Mouse (Mus musculus): ENCODE results near the gene Mrpl10. TPM values are rescaled to one million over a fixed set of nuclear protein-coding genes. Genes with fewer than 3 reads are reported as not detected.

Mrpl10 gene
- polyA plus RNA-seq, 1 experiment from 2014 or later = 71.9 TPM

DNA sequence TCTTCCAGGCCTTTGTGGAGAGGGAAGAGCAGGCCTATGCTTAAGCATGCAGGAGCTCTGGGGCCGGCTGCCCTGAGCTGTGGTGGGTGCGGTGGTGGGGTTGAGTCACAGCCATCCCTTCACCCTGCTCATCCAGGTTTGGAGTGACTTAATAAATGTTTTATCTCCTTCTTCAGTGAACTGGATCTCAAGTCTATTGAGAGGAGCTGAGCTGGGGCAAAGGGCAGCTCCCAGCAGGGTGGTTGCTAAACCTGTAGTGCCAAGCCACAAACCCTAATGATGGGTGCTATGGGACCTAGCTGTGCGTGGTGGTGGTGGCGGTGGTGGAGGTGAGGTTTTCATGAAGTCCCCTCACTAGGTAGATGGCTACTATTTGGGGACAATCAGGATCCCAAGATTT is 7.6 kb upstream of the Mrpl10 start:
- no peak overlapping the region for H3K9ac ChIP-seq (ENCODE audit: low read depth, low read length)
- H3K36me3 ChIP-seq (ENCODE audit: insufficient read depth, low read length) = 0 out of 2 replicates have a peak, but pooled peaks cover 4% of the 10 kb centered on the region
- no peak overlapping the region for H3K4me2 ChIP-seq (ENCODE audit: low read length)
- H3K4me1 ChIP-seq (replicated peaks; ENCODE audit: insufficient read depth, low read length) = peaks cover 9% of the 10 kb centered on the region; the same call in 1 of the 2 replicates
- 86% methylated on average over 4 of the region's 4 CpGs for WGBS
- TF ChIP-seq CTCF (IDR thresholded peaks at IDR 0.05; ENCODE audit: low read depth) = no peak
- H3K27me3 ChIP-seq (ENCODE audit: insufficient read depth, low read length) = no peaks in the 10 kb centered on the region
- ATAC-seq (replicated peaks; ENCODE audit: low FRiP score, low read depth) = no peak
- no peak overlapping the region for H3K4me3 ChIP-seq (replicated peaks; ENCODE audit: low read depth, low read length)
- no peak overlapping the region for H3K27ac ChIP-seq
- DNase-seq (ENCODE audit: low spot score) = no peak
- H3K9me3 ChIP-seq (replicated peaks; ENCODE audit: low read length) = no peaks in the 10 kb centered on the region

DNA sequence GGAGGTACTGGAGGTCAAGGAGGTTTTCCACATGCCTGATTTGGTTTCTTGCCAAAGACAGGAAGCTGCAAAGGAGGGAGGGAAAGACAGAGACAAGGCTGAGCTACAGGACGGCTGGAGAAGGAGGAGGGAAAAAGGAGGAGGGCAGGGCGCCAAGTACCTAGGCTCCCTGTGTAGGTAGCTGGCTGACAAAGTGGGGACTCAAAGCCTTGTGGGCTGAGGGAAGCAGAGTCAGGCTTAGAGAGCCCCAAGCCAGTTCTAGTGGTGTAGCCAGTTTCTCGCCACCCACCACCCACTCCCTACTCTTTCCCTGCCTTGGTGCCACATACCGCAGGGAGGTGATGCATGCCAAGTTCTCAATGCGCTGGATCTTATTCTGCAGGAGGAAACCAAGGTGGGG is 5.2 kb upstream of the Mrpl10 start:
- H3K27ac ChIP-seq = no peak overlapping the region
- H3K36me3 ChIP-seq (ENCODE audit: insufficient read depth, low read length) = 0 out of 2 replicates have a peak, but pooled peaks cover 4% of the 10 kb centered on the region
- 65% methylated on average over 5 of the region's 5 CpGs for WGBS
- TF ChIP-seq CTCF (IDR thresholded peaks at IDR 0.05; ENCODE audit: low read depth) = no peak
- H3K4me3 ChIP-seq (replicated peaks; ENCODE audit: low read depth, low read length) = no peak overlapping the region
- H3K9me3 ChIP-seq (replicated peaks; ENCODE audit: low read length) = no peaks in the 10 kb centered on the region
- H3K9ac ChIP-seq (ENCODE audit: low read depth, low read length) = no peak overlapping the region
- H3K4me1 ChIP-seq (replicated peaks; ENCODE audit: insufficient read depth, low read length) = no peaks in the 10 kb centered on the region
- no peak for DNase-seq (ENCODE audit: low spot score)
- no peak for ATAC-seq (replicated peaks; ENCODE audit: low FRiP score, low read depth)
- H3K27me3 ChIP-seq (ENCODE audit: insufficient read depth, low read length) = no peaks in the 10 kb centered on the region
- H3K4me2 ChIP-seq (ENCODE audit: low read length) = no peak overlapping the region

DNA sequence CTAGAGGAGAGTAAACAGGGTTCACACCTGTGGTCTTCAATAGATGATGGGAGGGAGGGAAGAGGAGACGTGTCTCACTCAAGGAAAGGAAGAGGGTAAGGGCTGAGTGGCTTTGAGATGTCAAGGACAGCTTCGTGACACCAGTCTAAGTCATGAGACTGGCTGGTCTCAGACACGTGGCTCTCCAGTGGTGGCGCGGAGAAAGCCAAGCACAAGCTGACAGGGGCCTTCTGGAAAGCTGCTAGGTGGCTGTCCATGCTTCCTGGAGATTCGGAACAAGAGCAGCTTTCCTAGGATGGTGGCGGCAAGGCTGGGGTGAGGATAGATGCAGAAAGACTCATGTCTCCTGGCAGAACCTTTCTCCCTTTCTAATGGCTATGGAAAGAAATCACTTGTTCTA is 2.5 kb upstream of the Mrpl10 start:
- 64% methylated on average over 7 of the region's 7 CpGs for WGBS

DNA sequence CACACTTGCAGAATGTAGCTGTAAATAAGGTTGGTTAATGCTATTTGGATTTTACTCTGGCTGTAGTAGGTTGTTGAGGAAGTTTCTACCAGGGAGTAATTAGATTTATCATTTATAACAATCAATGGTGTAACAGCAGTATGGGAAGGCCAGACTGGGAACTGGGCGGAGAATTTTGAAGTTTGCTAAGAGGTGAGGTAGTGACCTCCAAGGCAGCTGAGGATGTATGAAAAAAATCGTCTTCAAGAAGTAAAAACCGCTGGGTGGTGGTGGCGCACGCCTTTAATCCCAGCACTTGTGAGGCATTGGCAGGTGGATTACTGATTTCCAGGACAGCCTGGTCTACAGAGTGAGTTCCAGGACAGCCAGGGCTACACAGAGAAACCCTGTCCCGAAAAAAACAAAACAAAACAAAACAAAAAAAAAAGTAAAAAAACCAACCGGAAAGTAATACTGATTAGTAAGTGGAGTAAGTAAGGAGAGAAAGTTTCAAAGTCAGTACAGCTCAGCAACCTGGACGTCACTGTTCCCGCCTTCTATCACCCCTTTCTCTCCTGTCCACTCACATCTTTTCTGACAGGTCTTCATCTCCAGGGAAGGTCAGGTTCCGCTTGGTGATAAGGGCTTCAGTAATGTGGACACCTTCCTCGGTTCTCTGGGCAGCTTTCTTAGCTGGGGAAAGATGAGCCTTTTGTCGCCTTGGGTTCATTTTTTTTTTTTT is 899 bp upstream of the Mrpl10 start:
- H3K9ac ChIP-seq (ENCODE audit: low read depth, low read length) = peak overlapping the region; percentile 18; the same call in 1 of the 2 replicates
- no peak for DNase-seq (ENCODE audit: low spot score)
- H3K4me2 ChIP-seq (ENCODE audit: low read length) = peak overlapping the region; percentile 90
- H3K4me1 ChIP-seq (replicated peaks; ENCODE audit: insufficient read depth, low read length) = 0 out of 2 replicates have a peak, but pooled peaks cover 5% of the 10 kb centered on the region
- no peak for ATAC-seq (replicated peaks; ENCODE audit: low FRiP score, low read depth)
- H3K36me3 ChIP-seq (ENCODE audit: insufficient read depth, low read length) = no peaks in the 10 kb centered on the region; the same call in 1 of the 2 replicates
- no peaks in the 10 kb centered on the region for H3K9me3 ChIP-seq (replicated peaks; ENCODE audit: low read length)
- H3K4me3 ChIP-seq (replicated peaks; ENCODE audit: low read depth, low read length) = peak overlapping the region; percentile 60
- H3K27me3 ChIP-seq (ENCODE audit: insufficient read depth, low read length) = no peaks in the 10 kb centered on the region
- no peak overlapping the region for H3K27ac ChIP-seq
- TF ChIP-seq CTCF (IDR thresholded peaks at IDR 0.05; ENCODE audit: low read depth) = no peak
- 43% methylated on average over 12 of the region's 12 CpGs for WGBS

More for the DNA sequence above, 2.5 kb upstream of the Mrpl10 start:
- TF ChIP-seq CTCF (IDR thresholded peaks at IDR 0.05; ENCODE audit: low read depth) = no peak
- no peaks in the 10 kb centered on the region for H3K9me3 ChIP-seq (replicated peaks; ENCODE audit: low read length)
- no peak overlapping the region for H3K9ac ChIP-seq (ENCODE audit: low read depth, low read length)
- no peak overlapping the region for H3K4me2 ChIP-seq (ENCODE audit: low read length)
- DNase-seq (ENCODE audit: low spot score) (no peak), ATAC-seq (replicated peaks; ENCODE audit: low FRiP score, low read depth) (no peak)
- H3K27me3 ChIP-seq (ENCODE audit: insufficient read depth, low read length) = no peaks in the 10 kb centered on the region
- no peak overlapping the region for H3K27ac ChIP-seq
- H3K36me3 ChIP-seq (ENCODE audit: insufficient read depth, low read length) = no peaks in the 10 kb centered on the region
- H3K4me3 ChIP-seq (replicated peaks; ENCODE audit: low read depth, low read length) = no peak overlapping the region
- H3K4me1 ChIP-seq (replicated peaks; ENCODE audit: insufficient read depth, low read length) = 0 out of 2 replicates have a peak, but pooled peaks cover 5% of the 10 kb centered on the region

DNA sequence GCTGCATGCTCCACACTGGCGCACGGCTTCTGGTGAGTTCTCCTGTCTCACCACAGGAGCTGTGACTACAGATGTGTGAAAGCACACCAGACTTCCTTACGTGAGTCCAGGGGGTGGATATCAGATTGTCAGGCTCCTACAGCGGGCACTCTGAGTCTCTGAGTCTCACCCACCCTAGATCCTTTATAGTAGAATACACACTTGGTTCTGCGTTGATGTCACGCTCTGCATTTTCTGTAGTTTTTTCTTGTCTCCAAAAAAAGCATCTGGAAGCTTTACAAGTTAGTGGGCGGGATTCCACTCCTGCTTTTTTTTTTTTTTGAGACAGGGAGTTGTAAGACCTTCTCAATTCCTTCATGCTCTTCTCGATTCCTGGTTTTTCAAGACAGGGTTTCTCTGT is 3.5 kb downstream of the Mrpl10 start:
- Histone ChIP-seq H3K4me3 (replicated peaks; ENCODE audit: low read depth, low read length) (no peak overlapping the region), H3K4me1 (replicated peaks; ENCODE audit: insufficient read depth, low read length) (0 out of 2 replicates have a peak, but pooled peaks cover 5% of the 10 kb centered on the region), H3K36me3 (ENCODE audit: insufficient read depth, low read length) (peaks cover 15% of the 10 kb centered on the region; the same call in 1 of the 2 replicates), H3K9me3 (replicated peaks; ENCODE audit: low read length) (no peaks in the 10 kb centered on the region), H3K27me3 (ENCODE audit: insufficient read depth, low read length) (no peaks in the 10 kb centered on the region), H3K9ac (ENCODE audit: low read depth, low read length) (no peak overlapping the region), H3K4me2 (ENCODE audit: low read length) (no peak overlapping the region), H3K27ac (no peak overlapping the region)
- no peak for DNase-seq (ENCODE audit: low spot score)
- ATAC-seq (replicated peaks; ENCODE audit: low FRiP score, low read depth) = no peak
- WGBS = 90% methylated on average over 8 of the region's 8 CpGs
- no peak for TF ChIP-seq CTCF (IDR thresholded peaks at IDR 0.05; ENCODE audit: low read depth)

DNA sequence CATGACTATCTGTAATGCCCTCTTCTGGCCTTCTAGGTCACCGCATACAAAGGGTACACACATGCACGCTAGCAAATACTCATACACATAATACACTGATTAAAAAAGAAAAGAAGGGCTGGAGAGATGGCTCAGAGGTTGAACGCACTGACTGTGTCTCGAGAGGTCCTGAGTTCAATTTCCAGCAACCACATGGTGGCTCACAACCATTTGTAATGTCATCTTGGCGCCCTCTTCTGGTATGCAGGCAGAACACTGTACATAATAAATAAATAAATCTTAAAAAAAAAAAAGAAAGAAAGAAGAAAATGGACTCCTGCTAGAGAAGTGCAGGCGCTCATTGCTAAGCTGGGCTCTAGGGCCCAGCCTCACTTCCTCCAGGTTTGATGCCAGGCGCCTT is 4.5 kb downstream of the Mrpl10 start:
- no peak overlapping the region for H3K27ac ChIP-seq
- no peaks in the 10 kb centered on the region for H3K9me3 ChIP-seq (replicated peaks; ENCODE audit: low read length)
- no peak overlapping the region for H3K9ac ChIP-seq (ENCODE audit: low read depth, low read length)
- H3K27me3 ChIP-seq (ENCODE audit: insufficient read depth, low read length) = no peaks in the 10 kb centered on the region
- no peak overlapping the region for H3K4me2 ChIP-seq (ENCODE audit: low read length)
- no peak for DNase-seq (ENCODE audit: low spot score)
- WGBS = 89% methylated on average over 7 of the region's 7 CpGs
- no peak overlapping the region for H3K4me3 ChIP-seq (replicated peaks; ENCODE audit: low read depth, low read length)
- no peak for ATAC-seq (replicated peaks; ENCODE audit: low FRiP score, low read depth)
- peak; percentile 51 for TF ChIP-seq CTCF (IDR thresholded peaks at IDR 0.05; ENCODE audit: low read depth)
- H3K36me3 ChIP-seq (ENCODE audit: insufficient read depth, low read length) = peaks cover 15% of the 10 kb centered on the region; the same call in 1 of the 2 replicates
- 0 out of 2 replicates have a peak, but pooled peaks cover 5% of the 10 kb centered on the region for H3K4me1 ChIP-seq (replicated peaks; ENCODE audit: insufficient read depth, low read length)

All from kidney, postnatal 0 days (tissue).